Mouse (Mus musculus): Measurements from ENCODE around the gene Eef1e1.
"Not testable (repeated sequence)": the region's sequence is repeated elsewhere in the genome, so short reads cannot be mapped to it uniquely, and the experiment has no call there.

Eef1e1 gene

DNA sequence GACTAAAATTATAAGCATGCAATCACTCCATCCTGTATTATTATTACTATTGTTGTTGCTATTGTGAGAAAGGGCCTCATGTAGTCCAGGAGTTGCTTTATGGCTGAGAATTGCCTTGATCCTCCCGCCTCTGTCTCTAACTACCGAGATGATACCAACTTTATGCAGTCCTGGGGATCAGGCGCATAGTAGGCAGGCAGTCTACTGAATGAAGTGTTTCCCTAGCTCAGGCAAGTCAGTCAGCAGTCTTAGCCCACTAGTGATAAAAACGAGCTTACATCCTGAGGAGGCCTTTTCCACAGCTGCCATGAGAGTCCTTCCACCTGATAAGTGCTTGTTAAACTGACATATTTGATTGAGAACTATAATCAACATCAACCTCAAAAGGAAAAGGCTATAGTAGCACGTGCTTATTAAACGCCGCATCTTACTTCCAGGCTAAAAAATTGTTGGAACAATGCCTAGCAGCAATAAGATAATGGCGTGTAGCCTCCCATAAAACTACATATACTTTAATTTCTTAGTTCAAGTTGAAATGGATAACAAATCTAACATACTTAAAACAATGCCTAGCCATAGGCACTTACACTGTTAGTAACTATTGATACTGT is 34.5 kb downstream of the Eef1e1 start:
- DNase-seq (ENCODE audit: low read depth, low spot score) = no peak

DNA sequence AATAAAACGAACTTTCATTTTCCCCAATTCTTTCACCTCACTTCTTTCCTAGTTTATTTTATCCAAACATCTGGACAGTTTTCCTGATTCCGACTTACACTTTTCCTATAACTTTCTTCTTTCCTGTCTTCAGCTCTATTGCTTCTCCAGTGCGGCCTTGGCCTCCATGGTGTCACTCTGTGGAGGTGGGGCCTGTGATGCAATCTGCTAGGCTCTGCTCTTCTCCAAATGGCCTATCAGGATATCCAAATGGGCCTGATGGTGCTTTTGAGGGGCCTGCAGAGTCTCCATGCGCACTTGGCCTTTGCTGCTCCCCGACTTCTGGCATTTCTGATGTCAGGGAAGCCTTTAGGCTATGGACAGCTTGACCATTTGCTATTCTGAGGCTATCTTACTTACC is 35.6 kb downstream of the Eef1e1 start:
- no peak for DNase-seq (ENCODE audit: low read depth, low spot score)

DNA sequence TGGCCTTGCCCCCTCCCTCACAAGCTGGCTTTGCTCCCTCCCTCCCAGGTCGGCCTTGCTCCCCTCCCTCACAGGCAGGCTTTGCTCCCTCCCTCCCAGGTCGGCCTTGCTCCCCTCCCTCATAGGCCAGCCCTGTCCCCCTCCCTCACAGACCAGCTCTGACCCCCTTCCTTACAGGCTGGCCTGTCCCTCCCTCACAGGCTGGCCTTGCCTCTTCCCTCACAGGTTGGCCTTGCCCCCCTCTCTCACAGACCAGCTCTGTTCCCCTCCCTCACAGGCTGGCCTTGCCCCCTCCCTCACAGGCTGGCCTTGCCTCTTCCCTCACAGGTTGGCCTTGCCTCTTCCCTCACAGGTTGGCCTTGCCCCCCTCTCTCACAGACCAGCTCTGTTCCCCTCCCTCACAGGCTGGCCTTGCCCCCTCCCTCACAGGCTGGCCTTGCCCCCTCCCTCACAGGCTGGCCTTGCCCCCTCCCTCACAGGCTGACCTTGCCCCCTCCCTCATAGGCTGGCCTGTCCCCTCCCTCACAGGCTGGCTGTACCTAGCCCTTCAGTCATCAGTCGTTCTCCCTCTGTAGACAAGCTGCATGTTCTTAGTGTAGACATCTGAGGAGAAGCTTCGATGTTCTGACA is 40.7 kb downstream of the Eef1e1 start:
- DNase-seq (ENCODE audit: low read depth, low spot score) = not testable (repeated sequence)

DNA sequence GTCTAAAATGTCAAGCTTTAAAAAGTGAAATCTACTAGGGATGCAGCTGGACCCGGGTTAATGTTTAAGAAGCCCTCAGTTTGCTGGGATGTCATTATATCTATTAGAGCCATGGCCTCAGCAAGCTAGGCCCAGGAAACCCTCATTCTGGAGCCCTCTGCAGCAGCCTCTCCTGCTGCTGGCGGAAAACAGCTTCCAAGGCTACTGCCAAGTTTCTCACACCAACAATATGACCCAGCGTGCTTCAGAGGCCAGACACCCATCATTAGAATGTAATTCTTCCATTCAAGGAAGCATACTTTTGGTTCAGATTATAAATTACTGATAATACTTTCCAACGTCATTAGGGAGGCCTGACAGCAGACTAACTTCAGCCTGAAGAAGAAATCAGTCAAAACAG is 42.0 kb downstream of the Eef1e1 start:
- DNase-seq (ENCODE audit: low read depth, low spot score) = no peak

DNA sequence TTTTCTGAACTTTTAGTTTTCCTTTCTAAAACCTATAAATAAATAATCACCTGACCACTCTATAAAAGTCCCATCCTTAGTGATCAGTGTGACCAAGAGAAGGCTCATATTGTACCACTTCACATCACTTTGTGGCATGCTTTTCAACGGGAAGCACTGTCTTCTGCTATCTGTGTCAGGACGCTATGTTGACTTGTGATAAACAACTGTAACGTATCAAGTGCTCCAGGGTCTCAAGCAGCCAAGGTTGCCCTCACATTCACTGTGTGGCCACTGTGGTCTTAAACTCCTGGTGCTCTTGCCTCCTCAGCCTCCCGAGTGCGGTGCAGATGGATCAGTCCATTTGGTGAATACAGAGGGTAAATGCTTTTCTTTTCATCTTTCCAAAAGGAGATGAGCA is 43.2 kb downstream of the Eef1e1 start:
- no peak for DNase-seq (ENCODE audit: low read depth, low spot score)

DNA sequence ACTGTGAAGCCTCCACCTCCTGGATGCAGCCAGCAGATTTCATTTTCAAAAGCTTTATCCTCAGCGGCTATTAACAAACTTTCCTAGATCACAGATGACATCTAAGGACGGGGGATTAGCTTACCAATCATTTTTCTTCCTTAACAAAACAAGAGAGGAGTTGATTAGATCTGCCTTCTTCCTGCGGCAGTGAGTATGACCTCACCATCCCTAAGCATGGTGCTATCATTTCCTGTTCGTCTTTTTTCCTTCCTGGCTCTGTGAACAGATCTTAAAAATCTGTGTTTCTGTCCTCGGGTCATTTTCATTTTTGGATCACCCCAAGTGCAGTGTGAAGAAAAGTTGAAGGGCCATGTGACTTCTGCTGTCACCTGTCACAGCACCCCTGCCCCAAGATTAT is 44.6 kb downstream of the Eef1e1 start:
- no peak for DNase-seq (ENCODE audit: low read depth, low spot score)

DNA sequence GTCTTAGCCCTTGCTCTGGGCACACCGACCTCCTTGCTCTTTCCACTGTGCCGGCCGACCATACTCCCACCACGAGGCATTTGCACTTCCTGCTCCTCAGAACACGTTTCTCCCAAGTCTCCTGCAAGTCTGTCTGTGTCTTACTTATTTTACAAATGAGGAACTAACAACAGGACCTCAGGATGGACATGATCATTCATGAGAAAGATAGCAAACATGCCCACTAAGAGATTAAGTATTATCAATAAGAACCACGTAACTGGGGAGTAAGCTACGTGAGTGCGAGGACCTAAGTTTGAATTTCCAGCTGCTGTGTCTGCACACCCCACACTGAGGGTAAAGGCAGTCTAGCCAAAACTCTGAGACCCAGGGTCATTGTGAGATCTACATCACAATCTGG is 45.3 kb downstream of the Eef1e1 start:
- no peak for DNase-seq (ENCODE audit: low read depth, low spot score)

DNA sequence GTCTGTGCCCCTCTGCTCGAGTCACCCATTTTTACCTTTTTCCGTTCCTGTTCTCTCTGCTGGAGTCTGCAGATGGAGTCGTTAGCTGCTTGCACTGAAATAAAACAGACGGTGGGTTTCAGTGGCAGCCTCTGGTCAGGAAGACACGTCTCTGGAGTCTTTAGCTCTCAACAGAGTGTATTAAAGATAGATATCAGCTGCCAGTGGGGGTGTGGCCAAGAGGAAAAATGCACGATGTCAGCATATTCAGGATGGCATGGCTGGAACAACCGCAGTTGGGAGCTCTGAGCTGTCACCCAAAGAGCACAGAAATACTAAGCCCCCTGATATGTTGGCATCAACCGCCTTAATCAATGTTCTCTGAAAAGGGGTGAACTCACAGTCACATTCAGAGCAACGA is 46.2 kb downstream of the Eef1e1 start:
- no peak for DNase-seq (ENCODE audit: low read depth, low spot score)

DNA sequence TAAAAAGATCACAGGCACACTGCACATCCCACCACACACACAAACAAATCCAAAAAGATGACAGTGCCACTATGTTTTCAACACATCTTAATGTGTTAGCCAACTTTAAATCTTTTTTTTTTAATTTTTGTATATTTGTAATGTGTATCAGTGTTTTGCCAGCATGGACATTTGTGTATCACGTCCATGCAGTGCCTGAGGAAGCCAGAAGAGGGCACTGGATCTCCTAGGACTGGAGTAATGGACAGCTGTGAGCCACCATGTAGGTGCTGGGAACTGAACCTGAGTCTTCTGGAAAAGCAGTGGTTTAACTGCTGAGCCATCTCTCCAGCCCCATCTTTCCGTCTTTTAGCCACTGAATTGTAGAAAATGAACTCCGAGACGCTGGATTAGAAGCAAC is 46.7 kb downstream of the Eef1e1 start:
- DNase-seq (ENCODE audit: low read depth, low spot score) = no peak

DNA sequence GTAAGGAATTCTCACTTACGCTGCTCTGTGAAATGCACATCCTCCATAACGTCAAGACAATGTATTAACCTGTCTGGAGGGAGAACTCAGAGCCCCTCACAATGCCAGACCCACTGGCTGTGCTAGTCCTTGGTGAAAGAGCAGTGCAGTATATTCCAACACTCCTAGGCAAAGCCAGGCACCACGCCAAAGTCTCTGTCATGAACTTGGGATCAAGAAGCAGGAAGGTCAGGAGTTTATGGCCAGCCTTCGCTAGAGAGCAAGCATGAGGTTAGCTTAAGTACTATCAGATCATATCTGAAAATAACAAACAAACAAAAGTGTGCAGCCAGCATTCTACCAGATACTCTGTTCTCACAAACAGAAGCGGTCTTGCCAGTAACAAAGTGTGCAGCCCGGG is 48.5 kb downstream of the Eef1e1 start:
- no peak for DNase-seq (ENCODE audit: low read depth, low spot score)

DNA sequence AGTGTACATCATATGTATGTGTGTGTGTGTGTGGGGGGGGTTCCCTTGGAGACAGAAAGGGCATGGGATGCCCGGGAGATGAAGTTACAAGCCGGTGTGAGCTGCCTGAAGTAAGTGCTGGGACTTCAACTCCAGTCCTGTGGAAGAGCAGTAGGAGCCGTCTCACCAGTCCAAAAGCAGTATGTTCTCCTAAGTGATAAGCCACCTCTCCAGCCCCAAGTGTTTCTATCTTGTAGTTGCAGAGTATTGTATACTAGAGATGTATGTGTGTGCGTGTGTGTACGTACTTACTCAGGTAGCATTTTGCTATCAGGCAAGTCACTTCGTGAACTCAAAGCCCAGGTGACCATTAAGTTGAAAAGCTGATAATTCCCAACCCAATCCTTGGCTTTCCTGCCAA is 51.7 kb downstream of the Eef1e1 start:
- DNase-seq (ENCODE audit: low read depth, low spot score) = no peak

DNA sequence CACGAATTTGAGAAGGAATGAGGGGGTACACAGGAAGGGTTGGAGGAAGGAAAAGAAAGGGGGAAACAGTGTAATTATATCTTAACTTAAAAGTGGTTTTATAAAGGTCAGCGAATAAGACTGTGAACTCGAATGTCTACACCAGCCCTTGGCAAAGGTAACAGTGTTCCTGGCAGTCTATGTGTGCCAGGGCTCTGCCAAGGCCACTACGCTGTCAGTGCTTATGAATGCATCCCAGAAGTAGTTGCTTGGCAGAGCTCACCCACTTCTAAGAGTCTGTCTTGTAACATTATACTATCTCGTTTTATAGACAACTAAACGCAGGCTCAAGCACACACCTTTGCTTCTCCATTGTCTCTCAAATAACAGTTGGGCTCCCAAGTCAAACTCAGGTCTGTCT is 53.5 kb downstream of the Eef1e1 start:
- DNase-seq (ENCODE audit: low read depth, low spot score) = peak; percentile 34

DNA sequence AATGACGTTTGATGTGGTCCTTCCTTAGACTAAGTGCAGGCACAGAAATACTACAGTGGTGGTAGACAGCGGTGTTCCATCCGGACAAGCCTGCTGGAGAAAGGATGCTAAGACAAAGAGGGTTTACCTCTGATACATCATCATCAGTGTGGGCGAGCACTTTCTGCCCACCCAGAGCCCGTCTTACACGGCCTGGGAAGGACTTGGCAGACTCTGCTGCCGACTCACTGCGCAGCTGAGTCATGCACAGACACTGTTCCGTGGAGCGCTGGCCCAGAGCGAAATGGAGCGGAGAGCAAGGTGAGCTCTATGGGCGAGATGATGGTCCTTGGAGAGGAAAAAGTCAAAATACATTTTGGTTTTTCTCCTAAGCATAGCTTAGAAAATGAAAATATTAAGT is 55.9 kb downstream of the Eef1e1 start:
- no peak for DNase-seq (ENCODE audit: low read depth, low spot score)

DNA sequence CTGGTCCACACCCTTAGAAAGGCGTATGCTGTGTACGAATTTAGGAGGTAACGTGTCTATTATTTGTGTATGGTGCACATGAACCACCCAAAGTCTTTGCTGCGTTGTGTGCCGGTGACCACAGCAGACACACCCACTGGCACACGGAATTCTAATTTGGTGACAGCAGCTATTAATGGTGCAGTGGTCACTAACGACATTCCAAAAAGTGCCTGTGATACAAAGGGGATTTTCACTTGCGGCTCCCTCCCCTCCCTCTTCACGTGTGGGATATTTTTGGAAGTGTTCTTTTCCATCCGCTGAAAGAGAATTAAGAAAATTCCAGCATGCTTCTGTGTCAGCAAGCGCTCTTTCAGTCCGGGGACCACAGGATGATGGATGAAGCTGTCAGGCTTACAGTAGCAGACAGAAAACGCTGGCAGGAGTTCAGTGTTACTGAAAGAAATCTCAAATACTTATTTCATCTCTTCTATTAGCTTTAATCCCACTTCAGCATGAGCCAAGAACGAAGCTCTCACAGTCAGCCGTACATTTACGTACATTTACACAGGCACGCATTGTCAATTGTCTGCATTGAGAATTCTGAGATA is 56.5 kb downstream of the Eef1e1 start:
- DNase-seq (ENCODE audit: low read depth, low spot score) = no peak

DNA sequence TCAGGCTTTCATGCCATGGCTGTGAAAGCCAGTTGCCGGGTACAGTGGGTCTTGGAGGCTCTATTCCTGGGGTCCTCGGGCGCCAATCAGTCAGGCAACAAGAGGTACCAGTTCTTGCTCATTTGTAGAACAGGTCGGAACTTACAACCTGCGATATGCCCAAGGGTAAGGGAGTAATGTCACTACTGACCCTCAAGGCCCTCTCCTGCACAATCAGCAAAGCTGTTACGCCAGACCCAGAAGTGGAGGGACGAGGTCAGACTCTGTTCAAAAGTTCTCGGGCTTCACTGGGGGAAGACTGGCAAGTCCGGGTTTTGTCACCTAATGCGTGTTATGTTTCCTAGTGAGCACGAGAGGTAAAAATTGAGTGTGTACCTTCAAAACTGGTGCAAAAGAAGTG is 58.0 kb downstream of the Eef1e1 start:
- DNase-seq (ENCODE audit: low read depth, low spot score) = no peak

DNA sequence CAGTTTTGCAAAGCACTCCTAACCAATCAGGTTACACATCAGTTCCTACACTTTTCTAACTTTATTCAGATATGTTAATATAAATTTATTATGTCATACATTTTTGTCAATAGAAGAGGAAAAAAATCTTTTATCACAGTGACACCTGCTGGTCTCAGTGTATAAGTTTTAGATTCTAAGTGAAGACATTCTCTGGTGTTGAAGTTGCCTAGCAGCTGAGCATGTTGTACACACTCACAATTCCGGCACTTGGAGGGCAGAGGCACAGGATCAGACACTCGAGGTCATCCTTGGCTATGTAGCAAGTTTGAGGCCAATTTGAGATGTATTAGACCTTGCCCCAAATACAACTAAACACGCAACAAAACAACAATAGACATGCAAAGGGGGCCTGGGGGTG is 61.8 kb downstream of the Eef1e1 start:
- no peak for DNase-seq (ENCODE audit: low read depth, low spot score)

DNA sequence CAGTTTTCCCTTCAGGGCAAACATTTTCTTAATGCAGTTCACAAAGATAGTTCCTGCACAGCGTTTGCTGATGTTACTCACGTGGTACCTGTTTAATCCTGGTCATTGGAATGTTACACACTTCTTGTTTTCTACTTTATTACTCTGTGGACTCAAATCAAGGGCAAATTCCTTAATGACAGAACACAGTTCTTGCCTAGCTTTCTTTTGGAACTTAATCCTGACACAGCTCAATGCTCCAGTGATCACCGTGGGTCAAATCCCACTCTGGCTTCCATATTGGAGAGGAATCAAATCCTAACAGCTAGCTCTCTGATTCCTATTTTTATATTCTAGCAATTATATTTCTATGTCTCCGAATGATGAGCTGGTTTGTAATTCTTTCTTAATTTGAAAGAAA is 62.4 kb downstream of the Eef1e1 start:
- no peak for DNase-seq (ENCODE audit: low read depth, low spot score)

Data from skeletal muscle tissue, adult 2 months (tissue).